Mouse (Mus musculus): Measurements from ENCODE around the gene Treml2. TPM values are rescaled to one million over a fixed set of nuclear protein-coding genes. Genes with fewer than 3 reads are reported as not detected.
"Not testable (repeated sequence)": the region's sequence is repeated elsewhere in the genome, so short reads cannot be mapped to it uniquely, and the experiment has no call there.

Treml2 gene
- polyA plus RNA-seq, 1 experiment from 2014 or later = 1.5 TPM

GRCm38 (mm10) chr17:48347287-48347686, 48.0 kb downstream of the Treml2 start:
- Histone ChIP-seq H3K4me3 (ENCODE audit: low read length) (no peak overlapping the region), H3K27me3 (ENCODE audit: control insufficient read depth, insufficient read depth, low read length) (no peaks in the 10 kb centered on the region), H3K4me2 (ENCODE audit: low read depth, low read length) (no peak overlapping the region), H3K9me3 (replicated peaks; ENCODE audit: control insufficient read depth, low read length) (no peaks in the 10 kb centered on the region), H3K9ac (ENCODE audit: low read length) (no peak overlapping the region), H3K36me3 (ENCODE audit: control insufficient read depth, insufficient read depth) (no peaks in the 10 kb centered on the region), H3K4me1 (ENCODE audit: control insufficient read depth, insufficient read depth, low read length) (no peaks in the 10 kb centered on the region), H3K27ac (ENCODE audit: low read length) (no peak overlapping the region)
- no peak for ATAC-seq (replicated peaks; ENCODE audit: extremely low read depth, insufficient read depth, low FRiP score)
- WGBS = 79% methylated on average over 2 of the region's 2 CpGs

- Histone ChIP-seq H3K9me3 (replicated peaks; ENCODE audit: control insufficient read depth, low read length) (no peaks in the 10 kb centered on the region), H3K4me3 (ENCODE audit: low read length) (no peak overlapping the region), H3K27me3 (ENCODE audit: control insufficient read depth, insufficient read depth, low read length) (no peaks in the 10 kb centered on the region), H3K36me3 (ENCODE audit: control insufficient read depth, insufficient read depth) (no peaks in the 10 kb centered on the region), H3K9ac (ENCODE audit: low read length) (no peak overlapping the region), H3K4me1 (ENCODE audit: control insufficient read depth, insufficient read depth, low read length) (no peaks in the 10 kb centered on the region), H3K27ac (ENCODE audit: low read length) (no peak overlapping the region), H3K4me2 (ENCODE audit: low read depth, low read length) (no peak overlapping the region)
- WGBS = 70% methylated on average over 5 of the region's 5 CpGs
- no peak for ATAC-seq (replicated peaks; ENCODE audit: extremely low read depth, insufficient read depth, low FRiP score)
Observed at GRCm38 (mm10) chr17:48350681-48351193, 51.4 kb downstream of the Treml2 start.

- not testable (repeated sequence) for H3K4me2 ChIP-seq (ENCODE audit: low read depth, low read length); H3K9ac ChIP-seq (ENCODE audit: low read length); H3K27me3 ChIP-seq (ENCODE audit: control insufficient read depth, insufficient read depth, low read length); ATAC-seq (replicated peaks; ENCODE audit: extremely low read depth, insufficient read depth, low FRiP score); H3K4me3 ChIP-seq (ENCODE audit: low read length); H3K9me3 ChIP-seq (replicated peaks; ENCODE audit: control insufficient read depth, low read length); H3K36me3 ChIP-seq (ENCODE audit: control insufficient read depth, insufficient read depth); H3K27ac ChIP-seq (ENCODE audit: low read length); H3K4me1 ChIP-seq (ENCODE audit: control insufficient read depth, insufficient read depth, low read length)
- 79% methylated on average over 7 of the region's 7 CpGs for WGBS
Observed at GRCm38 (mm10) chr17:48352976-48353375, 53.7 kb downstream of the Treml2 start.

GRCm38 (mm10) chr17:48355822-48356221, 56.5 kb downstream of the Treml2 start:
- 81% methylated on average over 3 of the region's 3 CpGs for WGBS
- H3K4me2 ChIP-seq (ENCODE audit: low read depth, low read length) = no peak overlapping the region
- no peaks in the 10 kb centered on the region; the same call in 1 of the 2 replicates for H3K9me3 ChIP-seq (replicated peaks; ENCODE audit: control insufficient read depth, low read length)

GRCm38 (mm10) chr17:48357892-48358291, 58.6 kb downstream of the Treml2 start:
- H3K4me1 ChIP-seq (ENCODE audit: control insufficient read depth, insufficient read depth, low read length) = peaks cover 7% of the 10 kb centered on the region
- WGBS = 47% methylated on average over 2 of the region's 2 CpGs
- ATAC-seq (replicated peaks; ENCODE audit: extremely low read depth, insufficient read depth, low FRiP score) = no peak
- no peaks in the 10 kb centered on the region for H3K36me3 ChIP-seq (ENCODE audit: control insufficient read depth, insufficient read depth)
- no peak overlapping the region for H3K9ac ChIP-seq (ENCODE audit: low read length)
- H3K27me3 ChIP-seq (ENCODE audit: control insufficient read depth, insufficient read depth, low read length) = no peaks in the 10 kb centered on the region
- H3K9me3 ChIP-seq (replicated peaks; ENCODE audit: control insufficient read depth, low read length) = no peaks in the 10 kb centered on the region; the same call in 1 of the 2 replicates
- no peak overlapping the region for H3K4me2 ChIP-seq (ENCODE audit: low read depth, low read length)
- no peak overlapping the region for H3K27ac ChIP-seq (ENCODE audit: low read length)
- H3K4me3 ChIP-seq (ENCODE audit: low read length) = no peak overlapping the region

More at GRCm38 (mm10) chr17:48355822-48356221, 56.5 kb downstream of the Treml2 start:
- ATAC-seq (replicated peaks; ENCODE audit: extremely low read depth, insufficient read depth, low FRiP score) = no peak
- Histone ChIP-seq H3K4me3 (ENCODE audit: low read length) (no peak overlapping the region), H3K9ac (ENCODE audit: low read length) (no peak overlapping the region), H3K36me3 (ENCODE audit: control insufficient read depth, insufficient read depth) (no peaks in the 10 kb centered on the region), H3K27me3 (ENCODE audit: control insufficient read depth, insufficient read depth, low read length) (no peaks in the 10 kb centered on the region), H3K27ac (ENCODE audit: low read length) (no peak overlapping the region), H3K4me1 (ENCODE audit: control insufficient read depth, insufficient read depth, low read length) (no peaks in the 10 kb centered on the region)

GRCm38 (mm10) chr17:48359616-48360015, 60.3 kb downstream of the Treml2 start, which contains the start of gene Treml1:
TSS of gene Treml1 (plus strand) at chr17:48359916.
- H3K4me1 ChIP-seq (ENCODE audit: control insufficient read depth, insufficient read depth, low read length) = peaks cover 19% of the 10 kb centered on the region
- H3K27ac ChIP-seq (ENCODE audit: low read length) = no peak within 1 kb of the TSS
- H3K27me3 ChIP-seq (ENCODE audit: control insufficient read depth, insufficient read depth, low read length) = no peaks in the 10 kb centered on the region
- H3K9me3 ChIP-seq (replicated peaks; ENCODE audit: control insufficient read depth, low read length) = no peaks in the 10 kb centered on the region; the same call in 1 of the 2 replicates
- no peak for ATAC-seq (replicated peaks; ENCODE audit: extremely low read depth, insufficient read depth, low FRiP score)
- H3K9ac ChIP-seq (ENCODE audit: low read length) = no peak within 1 kb of the TSS
- no peak within 1 kb of the TSS for H3K4me2 ChIP-seq (ENCODE audit: low read depth, low read length)
- H3K36me3 ChIP-seq (ENCODE audit: control insufficient read depth, insufficient read depth) = no peaks in the 10 kb centered on the region
- 71% methylated on average over 7 of the region's 7 CpGs for WGBS
- no peak within 1 kb of the TSS for H3K4me3 ChIP-seq (ENCODE audit: low read length)

GRCm38 (mm10) chr17:48360462-48360861, 61.2 kb downstream of the Treml2 start:
- ATAC-seq (replicated peaks; ENCODE audit: extremely low read depth, insufficient read depth, low FRiP score) = no peak
- H3K9ac ChIP-seq (ENCODE audit: low read length) = no peak overlapping the region
- no peak overlapping the region for H3K4me2 ChIP-seq (ENCODE audit: low read depth, low read length)
- no peaks in the 10 kb centered on the region for H3K36me3 ChIP-seq (ENCODE audit: control insufficient read depth, insufficient read depth)
- 18% methylated on average over 4 of the region's 4 CpGs for WGBS
- no peak overlapping the region for H3K27ac ChIP-seq (ENCODE audit: low read length)
- H3K27me3 ChIP-seq (ENCODE audit: control insufficient read depth, insufficient read depth, low read length) = no peaks in the 10 kb centered on the region
- no peak overlapping the region for H3K4me3 ChIP-seq (ENCODE audit: low read length)
- peaks cover 19% of the 10 kb centered on the region for H3K4me1 ChIP-seq (ENCODE audit: control insufficient read depth, insufficient read depth, low read length)
- H3K9me3 ChIP-seq (replicated peaks; ENCODE audit: control insufficient read depth, low read length) = no peaks in the 10 kb centered on the region; the same call in 1 of the 2 replicates

Other genes with a start within 250 kb of the Treml2 start
- not detected in 2 replicates for gene 1700067P10Rik, start 210.2 kb upstream of the Treml2 start, polyA plus RNA-seq (2015; fragmentation: Nextera tagmentation; extraction: Ambion mirVana)
- not detected in 2 replicates for gene 9830107B12Rik, start 153.2 kb upstream of the Treml2 start, polyA plus RNA-seq (2015; fragmentation: Nextera tagmentation; extraction: Ambion mirVana)
- 0.17 and 0.44 TPM in 2 replicates for gene A530064D06Rik, start 132.2 kb upstream of the Treml2 start, polyA plus RNA-seq (2015; fragmentation: Nextera tagmentation; extraction: Ambion mirVana)
- 0.08 and 0.11 TPM in 2 replicates for gene Trem1, start 66.7 kb upstream of the Treml2 start, polyA plus RNA-seq (2015; fragmentation: Nextera tagmentation; extraction: Ambion mirVana)
- gene Trem3, start 51.7 kb upstream of the Treml2 start, polyA plus RNA-seq (2015; fragmentation: Nextera tagmentation; extraction: Ambion mirVana) = 0.30 TPM in 1 of 2 replicates, not detected in the other
- 0.11 and 0.21 TPM in 2 replicates for gene Treml4, start 35.2 kb upstream of the Treml2 start, polyA plus RNA-seq (2015; fragmentation: Nextera tagmentation; extraction: Ambion mirVana)
- 0.31 and 0.37 TPM in 2 replicates for gene B430306N03Rik, start 16.6 kb downstream of the Treml2 start, polyA plus RNA-seq (2015; fragmentation: Nextera tagmentation; extraction: Ambion mirVana)
- 2.3 and 2.9 TPM in 2 replicates for gene Trem2, start 46.9 kb downstream of the Treml2 start, polyA plus RNA-seq (2015; fragmentation: Nextera tagmentation; extraction: Ambion mirVana)
- 1.1 and 1.9 TPM in 2 replicates for gene Treml1, start 60.4 kb downstream of the Treml2 start, polyA plus RNA-seq (2015; fragmentation: Nextera tagmentation; extraction: Ambion mirVana)
- gene Nfya, start 110.4 kb downstream of the Treml2 start, polyA plus RNA-seq (2015; fragmentation: Nextera tagmentation; extraction: Ambion mirVana) = 9.0 and 10.2 TPM in 2 replicates
- gene Oard1, start 110.5 kb downstream of the Treml2 start, polyA plus RNA-seq (2015; fragmentation: Nextera tagmentation; extraction: Ambion mirVana) = 40.9 and 44.4 TPM in 2 replicates
- 207 and 218 TPM in 2 replicates for gene Apobec2, start 133.4 kb downstream of the Treml2 start, polyA plus RNA-seq (2015; fragmentation: Nextera tagmentation; extraction: Ambion mirVana)
- gene Tspo2, start 152.0 kb downstream of the Treml2 start, polyA plus RNA-seq (2015; fragmentation: Nextera tagmentation; extraction: Ambion mirVana) = 4.6 and 6.1 TPM in 2 replicates
- gene Unc5cl, start 155.4 kb downstream of the Treml2 start, polyA plus RNA-seq (2015; fragmentation: Nextera tagmentation; extraction: Ambion mirVana) = 0.75 and 2.0 TPM in 2 replicates

All from heart, embryonic 16.5 days (tissue).